ENCODE assay signal across 8 mouse cellular contexts in genomic region chr11:19014441-19015161, GRCm38 (mm10). TPM values are rescaled to one million over a fixed set of nuclear protein-coding genes. Genes with fewer than 3 reads are reported as not detected.
DNase-seq lines count a peak whose midpoint lies in the region; ATAC-seq and TF ChIP-seq lines count a peak whose summit lies in the region.

No protein-coding gene starts in this region.

- TF ChIP-seq POLR2A in ES-Bruce4 (IDR thresholded peaks at IDR 0.05; ENCODE audit: insufficient read depth, low read length): no peak
- no peak for TF ChIP-seq POLR2A in embryonic fibroblast, embryonic 13.5 days (IDR thresholded peaks at IDR 0.05; ENCODE audit: low read depth, low read length)

- WGBS in hindbrain, embryonic 14.5 days: 1% methylated on average over 35 of the region's 35 CpGs
- WGBS in lung, postnatal 0 days: 3% methylated on average over 35 of the region's 35 CpGs

- DNase-seq in cerebellum, adult 9-10 months: peak; percentile 57
- no peak for DNase-seq in cerebellum, adult 11 months
- no peak for DNase-seq in hindbrain, embryonic 14.5 days (ENCODE audit: low spot score)
- DNase-seq in lung, postnatal 0 days (ENCODE audit: low spot score): no peak
- peak; percentile 41 for DNase-seq in testis, postnatal 14 days (ENCODE audit: low spot score)
- no peak for DNase-seq in frontal cortex, postnatal 10 days (ENCODE audit: low spot score in 2 of 2)

- no peak for TF ChIP-seq EP300 in ES-Bruce4 (IDR thresholded peaks at IDR 0.05; ENCODE audit: insufficient read depth, low read depth, low read length)
- no peak for TF ChIP-seq EP300 in lung, postnatal 0 days (IDR thresholded peaks at IDR 0.05)

- peak overlapping the region; percentile 70 for H3K4me3 ChIP-seq in ES-Bruce4 (ENCODE audit: low read depth, low read length)
- H3K4me3 ChIP-seq in embryonic fibroblast, embryonic 13.5 days (ENCODE audit: insufficient read depth, low read length): peak overlapping the region; percentile 70
- H3K4me3 ChIP-seq in hindbrain, embryonic 14.5 days (replicated peaks; ENCODE audit: low read length): peak overlapping the region; percentile 74
- H3K4me3 ChIP-seq in lung, postnatal 0 days (ENCODE audit: low read depth, low read length): peak overlapping the region; percentile 64

- no peaks in the 10 kb centered on the region for H3K36me3 ChIP-seq in ES-Bruce4 (ENCODE audit: control insufficient read depth, insufficient read depth, low read length, poor library complexity, severe bottlenecking)
- H3K36me3 ChIP-seq in hindbrain, embryonic 14.5 days (replicated peaks; ENCODE audit: control insufficient read depth, insufficient read depth): peaks cover 46% of the 10 kb centered on the region
- no peaks in the 10 kb centered on the region for H3K36me3 ChIP-seq in lung, postnatal 0 days (ENCODE audit: insufficient read depth, low read length)

- no peak for ATAC-seq in hindbrain, embryonic 14.5 days (ENCODE audit: low FRiP score)
- ATAC-seq in lung, postnatal 0 days: no peak

- no peaks in the 10 kb centered on the region for H3K4me1 ChIP-seq in ES-Bruce4 (ENCODE audit: control insufficient read depth, insufficient read depth, low read length)
- no peaks in the 10 kb centered on the region; the same call in 1 of the 2 replicates for H3K4me1 ChIP-seq in embryonic fibroblast, embryonic 13.5 days (ENCODE audit: control insufficient read depth, insufficient read depth, low read length)
- peaks cover 11% of the 10 kb centered on the region; the same call in 1 of the 2 replicates for H3K4me1 ChIP-seq in hindbrain, embryonic 14.5 days (replicated peaks; ENCODE audit: control insufficient read depth, insufficient read depth, low read length)
- H3K4me1 ChIP-seq in lung, postnatal 0 days (ENCODE audit: insufficient read depth, low read depth, low read length): no peaks in the 10 kb centered on the region

- no peak overlapping the region for H3K27ac ChIP-seq in ES-Bruce4 (ENCODE audit: insufficient read depth, low read length)
- H3K27ac ChIP-seq in embryonic fibroblast, embryonic 13.5 days (ENCODE audit: insufficient read depth, low read length): peak overlapping the region; percentile 50
- H3K27ac ChIP-seq in hindbrain, embryonic 14.5 days: peak overlapping the region; percentile 99
- H3K27ac ChIP-seq in lung, postnatal 0 days (ENCODE audit: low read length): peak overlapping the region; percentile 85

- TF ChIP-seq CTCF in ES-Bruce4 (IDR thresholded peaks at IDR 0.05; ENCODE audit: low read depth, low read length): no peak
- TF ChIP-seq CTCF in embryonic fibroblast, embryonic 13.5 days (IDR thresholded peaks at IDR 0.05; ENCODE audit: borderline replicate concordance, insufficient read depth, low read length): no peak
- TF ChIP-seq CTCF in lung, postnatal 0 days (IDR thresholded peaks at IDR 0.05): no peak

- H3K4me2 ChIP-seq in hindbrain, embryonic 14.5 days (replicated peaks): peak overlapping the region; percentile 93
- H3K4me2 ChIP-seq in lung, postnatal 0 days (replicated peaks; ENCODE audit: low read depth, low read length): peak overlapping the region; percentile 76

- H3K9me3 ChIP-seq in ES-Bruce4 (replicated peaks; ENCODE audit: control insufficient read depth, insufficient read depth, low read length, poor library complexity, severe bottlenecking): no peaks in the 10 kb centered on the region
- H3K9me3 ChIP-seq in hindbrain, embryonic 14.5 days (ENCODE audit: control insufficient read depth, low read length): no peaks in the 10 kb centered on the region
- no peaks in the 10 kb centered on the region for H3K9me3 ChIP-seq in lung, postnatal 0 days (ENCODE audit: low read length)

- peaks cover 39% of the 10 kb centered on the region for H3K27me3 ChIP-seq in ES-Bruce4 (ENCODE audit: control insufficient read depth, insufficient read depth, low read length, poor library complexity, severe bottlenecking)
- no peaks in the 10 kb centered on the region for H3K27me3 ChIP-seq in hindbrain, embryonic 14.5 days (ENCODE audit: control insufficient read depth, insufficient read depth, low read length)
- 0 out of 2 replicates have a peak, but pooled peaks cover 11% of the 10 kb centered on the region for H3K27me3 ChIP-seq in lung, postnatal 0 days (replicated peaks; ENCODE audit: insufficient read depth, low read length)

- H3K9ac ChIP-seq in ES-Bruce4 (ENCODE audit: low read depth, poor library complexity, severe bottlenecking): peak overlapping the region; percentile 34
- H3K9ac ChIP-seq in hindbrain, embryonic 14.5 days: peak overlapping the region; percentile 100
- peak overlapping the region; percentile 86 for H3K9ac ChIP-seq in lung, postnatal 0 days (replicated peaks; ENCODE audit: low read depth)

RNA-seq across cellular contexts. Expression of gene Meis1, which starts 4.2 kb away (rescaled TPM):
- 2.1 and 2.3 TPM in 2 replicates for polyA plus RNA-seq in ES-Bruce4 (2011; ENCODE audit: insufficient read depth, insufficient read length, low read depth, missing spikeins)
- polyA plus RNA-seq in embryonic fibroblast, embryonic 13.5 days (2011; ENCODE audit: insufficient read length, low read depth, missing spikeins): 22.1 and 34.6 TPM in 2 replicates
- polyA plus RNA-seq in hindbrain, embryonic 14.5 days (2014; fragmentation: Nextera tagmentation; extraction: Ambion mirVana): 171 and 178 TPM in 2 replicates
- polyA plus RNA-seq in lung, postnatal 0 days (2015; fragmentation: Nextera tagmentation; extraction: Ambion mirVana): 39.6 and 44.9 TPM in 2 replicates

Comparison
In these comparisons a context has a peak if more than half of its experiments do, and no peak if none do; other contexts are left out.
1. DNase-seq: peak in cerebellum, adult 9-10 months (single experiment) and testis, postnatal 14 days (single experiment); none in cerebellum, adult 11 months (single experiment), hindbrain, embryonic 14.5 days (single experiment), lung, postnatal 0 days (single experiment) and frontal cortex, postnatal 10 days (0 of 2).
2. H3K9ac ChIP-seq: peak in every context shown above with its lines; median percentile 100 in hindbrain, embryonic 14.5 days; 86 in lung, postnatal 0 days; 34 in ES-Bruce4.
3. Peak in every context shown above with its lines, with median percentiles within 50 percentile points of each other: H3K4me3 ChIP-seq.